Mouse (Mus musculus) bone marrow macrophage, adult 2 months (primary cell): ENCODE measurements around the gene Tbx1.

Experiments
- CTCF ChIP-seq: IDR thresholded peaks from 2 replicates; pipeline ENCODE4 v1.5.1; 2012; ENCODE audit warnings: low read depth, mild to moderate bottlenecking, low read length, moderate library complexity
- POLR2A ChIP-seq: IDR thresholded peaks from 2 replicates; pipeline ENCODE4 v1.6.1; 2012; ENCODE audit warnings: mild to moderate bottlenecking, low read depth, low read length, borderline replicate concordance

GRCm38 (mm10) chr16:18580389-18580788 is 10.1 kb downstream of the Tbx1 start:
- no peak for TF ChIP-seq POLR2A
- TF ChIP-seq CTCF, result no peak
